Mouse (Mus musculus): Measurements from ENCODE around the gene Itgal. TPM values are rescaled to one million over a fixed set of nuclear protein-coding genes. Genes with fewer than 3 reads are reported as not detected.
"Not testable (repeated sequence)": the region's sequence is repeated elsewhere in the genome, so short reads cannot be mapped to it uniquely, and the experiment has no call there.

Gene Itgal
- polyA plus RNA-seq, 1 experiment: 9.9 TPM

DNA sequence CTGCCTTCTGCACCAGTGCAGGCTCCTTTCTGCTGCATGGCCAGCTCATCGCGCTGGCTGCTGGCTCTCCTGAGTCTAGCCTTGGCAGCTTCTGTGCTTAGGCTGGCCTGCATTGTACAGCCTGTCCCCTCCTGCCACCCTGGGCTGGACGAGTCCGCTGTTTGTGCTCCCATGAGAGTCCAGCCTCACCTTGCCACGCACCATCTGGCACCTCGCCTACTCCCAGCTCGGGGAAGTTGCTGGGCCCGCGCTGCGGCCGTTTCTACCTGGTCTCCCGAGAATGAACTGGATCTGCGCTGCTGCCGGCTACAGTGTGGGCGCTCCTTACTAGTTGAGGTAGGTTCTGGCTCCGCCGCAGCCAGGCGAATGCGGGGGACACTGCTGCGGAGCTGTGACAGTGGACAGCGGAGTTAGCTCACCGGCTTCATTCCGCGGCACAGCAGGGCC, 67.4 kb downstream of the Itgal start:
- DNase-seq (ENCODE audit: low read depth, low spot score): no peak

DNA sequence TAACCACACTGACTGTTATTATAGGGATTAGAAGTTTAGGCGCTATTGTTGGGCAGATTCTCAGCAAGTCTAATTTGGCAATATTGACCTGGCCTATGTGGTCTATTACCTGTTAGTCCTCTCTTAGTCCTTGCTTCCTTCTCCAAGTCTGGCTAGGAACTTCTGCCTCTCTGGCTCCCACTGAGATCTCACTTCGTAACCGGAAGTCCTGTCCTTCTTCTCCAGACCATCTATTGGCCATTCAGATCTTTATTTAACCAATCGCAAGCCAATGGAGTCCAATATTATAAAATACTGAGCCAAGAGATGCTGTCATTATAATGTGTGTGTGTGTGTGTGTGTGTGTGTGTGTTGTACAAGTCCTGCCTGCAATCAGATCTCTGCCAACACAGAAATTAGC, 68.1 kb downstream of the Itgal start:
- WGBS: 63% methylated on average over 4 of the region's 4 CpGs
- no peak for DNase-seq (ENCODE audit: low read depth, low spot score)

More for the DNA sequence above, 67.4 kb downstream of the Itgal start:
- WGBS: 20% methylated on average over 24 of the region's 24 CpGs

DNA sequence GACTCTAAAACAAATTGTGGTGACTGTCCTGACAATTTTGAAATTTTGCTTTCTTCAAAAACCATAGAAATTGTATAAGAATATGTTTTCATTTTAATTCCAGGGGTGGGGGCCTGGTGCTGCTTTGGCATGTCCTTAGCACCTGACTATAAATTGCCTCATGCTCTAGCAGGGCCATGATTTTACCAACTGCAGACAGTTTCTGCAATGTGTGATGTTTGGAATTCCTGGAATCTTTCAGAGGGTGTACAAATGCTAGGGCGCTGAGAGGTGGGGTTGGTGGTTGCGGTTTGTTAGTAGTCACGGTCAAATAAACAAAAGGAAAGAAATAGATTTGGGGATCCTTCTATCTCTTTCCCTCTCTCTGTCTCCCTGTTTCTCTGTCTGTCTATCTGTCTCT, 70.2 kb downstream of the Itgal start:
- WGBS: 85% methylated on average over 3 of the region's 3 CpGs
- DNase-seq (ENCODE audit: low read depth, low spot score): no peak

DNA sequence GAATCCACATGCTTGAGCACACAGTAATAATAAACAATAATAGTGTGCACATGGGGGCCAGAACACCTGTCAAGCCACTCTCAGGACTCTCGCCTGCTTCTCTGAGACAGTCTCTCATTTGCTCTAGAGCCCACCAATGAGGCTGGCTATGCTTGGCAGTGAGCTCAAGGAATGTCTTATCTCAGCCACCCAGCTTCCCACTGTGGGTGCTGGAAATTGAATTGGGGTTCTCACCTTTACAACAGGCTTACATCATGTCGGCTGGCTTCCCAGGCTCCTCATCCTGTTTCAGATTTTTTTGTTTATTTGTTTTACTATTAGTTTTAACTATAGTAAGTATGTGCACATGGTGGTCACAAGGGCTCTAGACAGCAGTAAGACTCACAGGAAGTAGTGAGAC, 75.2 kb downstream of the Itgal start:
- 77% methylated on average over 2 of the region's 2 CpGs for WGBS
- no peak for DNase-seq (ENCODE audit: low read depth, low spot score)

DNA sequence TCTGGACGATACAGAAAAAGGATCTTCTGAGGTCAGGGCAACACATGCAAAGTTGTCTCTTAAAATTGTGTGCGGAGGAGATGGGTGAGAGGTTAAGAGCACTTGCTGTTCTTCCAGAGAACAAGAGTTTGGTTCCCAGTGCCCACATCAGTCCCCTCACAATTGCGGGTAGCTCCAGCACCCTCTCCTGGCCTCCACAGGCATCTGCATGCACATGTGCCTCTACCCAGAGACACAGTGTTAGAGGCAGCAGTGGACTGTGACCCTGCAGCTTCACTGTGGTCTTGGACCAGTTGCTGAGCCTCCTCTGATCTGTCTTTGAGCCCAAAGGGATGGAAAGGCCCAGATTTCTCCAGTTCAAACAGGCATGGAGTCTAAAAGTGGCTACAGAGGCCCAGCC, 75.8 kb downstream of the Itgal start:
- WGBS: 91% methylated on average over 3 of the region's 3 CpGs

DNA sequence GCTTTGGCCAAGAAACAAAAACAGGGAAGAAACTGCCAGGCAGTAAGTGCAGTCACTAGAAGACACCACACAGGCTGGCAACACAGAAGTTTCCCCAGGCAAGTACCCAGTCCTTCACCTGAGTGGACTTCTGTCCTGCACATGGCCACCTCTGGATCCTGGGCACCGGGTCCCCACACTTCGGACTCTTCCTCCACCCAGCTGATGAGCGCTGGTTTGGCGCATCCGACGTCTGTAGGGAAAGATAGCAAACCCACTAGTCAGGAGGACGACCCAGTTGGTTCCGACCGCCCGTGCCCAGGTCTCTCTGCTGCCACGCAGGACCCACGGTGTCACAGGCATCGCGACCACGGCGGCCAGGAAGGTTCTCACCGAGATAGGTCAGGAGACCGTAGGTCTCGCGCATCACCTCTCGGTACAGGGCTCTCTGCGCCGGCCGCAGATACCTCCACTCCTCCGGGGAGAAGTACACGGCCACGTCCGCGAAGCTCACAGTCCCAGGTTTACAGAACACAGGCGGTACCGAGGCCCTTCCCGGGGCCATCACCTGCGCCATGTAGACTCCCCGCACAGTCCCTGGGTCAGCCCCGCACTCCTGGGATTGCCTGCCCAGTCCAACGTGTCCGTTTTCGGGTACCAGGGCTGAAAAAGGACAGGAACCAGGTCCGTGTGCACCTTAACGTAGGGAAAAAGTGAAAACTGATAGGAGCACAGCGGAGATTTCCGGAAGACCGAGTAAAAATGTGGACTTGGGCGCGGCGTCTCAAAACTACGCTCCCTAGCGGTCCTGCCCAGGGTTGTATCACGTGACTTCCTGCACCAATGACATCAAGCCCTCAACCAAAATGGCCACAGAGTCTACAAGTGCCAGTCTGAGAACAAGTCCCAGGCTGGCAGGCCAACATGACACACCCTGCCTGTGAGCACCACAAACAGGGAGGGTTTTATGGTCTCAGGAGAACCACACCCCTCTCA, 79.5 kb downstream of the Itgal start, which contains the start of gene Zfp747:
Gene Zfp747 (minus strand): TSS at position 780 of the 975 bp plus-strand sequence.
- peak; percentile 98 for DNase-seq (ENCODE audit: low read depth, low spot score)
- under 1% methylated on average over 49 of the region's 49 CpGs for WGBS

More for the DNA sequence above, 75.8 kb downstream of the Itgal start:
- not testable (repeated sequence) for DNase-seq (ENCODE audit: low read depth, low spot score)

DNA sequence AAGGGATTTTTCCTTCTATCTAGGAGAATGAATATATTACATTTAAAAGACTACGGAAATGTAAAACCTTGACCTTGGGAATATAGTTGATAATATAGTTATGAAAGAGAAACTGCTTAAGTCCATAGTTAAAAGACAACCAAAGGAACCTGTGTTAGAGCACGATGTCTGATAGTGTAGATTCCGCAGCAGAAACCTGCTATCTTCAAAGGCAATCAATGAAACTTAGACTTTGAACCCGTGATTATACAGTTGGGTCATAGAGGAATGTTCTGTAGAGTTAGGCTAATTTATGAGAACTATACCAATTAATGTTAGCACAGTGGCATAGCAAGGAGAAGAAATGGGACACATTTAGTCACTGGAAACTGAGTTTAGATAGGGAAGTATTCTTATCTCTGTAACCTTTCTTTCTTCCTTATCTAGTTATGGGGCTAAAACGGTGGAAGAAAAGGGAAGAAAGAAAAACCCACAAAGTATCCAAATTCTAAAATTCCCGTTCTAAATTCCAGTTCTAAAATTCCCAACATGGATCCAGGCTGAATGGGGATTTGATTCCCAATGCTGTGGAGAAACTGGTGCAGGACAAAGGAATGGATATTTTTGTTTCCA, 82.4 kb downstream of the Itgal start:
- WGBS: 26% methylated on average over 6 of the region's 6 CpGs
- DNase-seq (ENCODE audit: low read depth, low spot score): no peak

Other genes with a start within 250 kb of the Itgal start
- gene Zg16, start 208.9 kb upstream of the Itgal start, polyA plus RNA-seq (2012; rRNA removed): 7,033 and 9,267 TPM in 2 replicates
- 12.4 and 16.5 TPM in 2 replicates for gene AI467606, start 204.9 kb upstream of the Itgal start, polyA plus RNA-seq (2012; rRNA removed)
- 1.5 TPM in 2 replicates for gene Qprt, start 174.0 kb upstream of the Itgal start, polyA plus RNA-seq (2012; rRNA removed)
- gene Spn, start 158.4 kb upstream of the Itgal start, polyA plus RNA-seq (2012; rRNA removed): 3.7 and 5.7 TPM in 2 replicates
- 25.1 and 28.6 TPM in 2 replicates for gene Cd2bp2, start 100.2 kb upstream of the Itgal start, polyA plus RNA-seq (2012; rRNA removed)
- 30.0 and 34.2 TPM in 2 replicates for gene Tbc1d10b, start 87.8 kb upstream of the Itgal start, polyA plus RNA-seq (2012; rRNA removed)
- gene Mylpf, start 87.4 kb upstream of the Itgal start, polyA plus RNA-seq (2012; rRNA removed): 2.5 and 4.1 TPM in 2 replicates
- gene Zfp553, start 63.2 kb upstream of the Itgal start, polyA plus RNA-seq (2012; rRNA removed): 5.7 and 7.9 TPM in 2 replicates
- 32.4 and 34.6 TPM in 2 replicates for gene Sept1, start 63.1 kb upstream of the Itgal start, polyA plus RNA-seq (2012; rRNA removed)
- gene Zfp771, start 52.0 kb upstream of the Itgal start, polyA plus RNA-seq (2012; rRNA removed): 25.7 and 34.0 TPM in 2 replicates
- 79.9 and 80.9 TPM in 2 replicates for gene Dctpp1, start 35.6 kb upstream of the Itgal start, polyA plus RNA-seq (2012; rRNA removed)
- gene Sephs2, start 22.2 kb upstream of the Itgal start, polyA plus RNA-seq (2012; rRNA removed): 58.1 and 85.1 TPM in 2 replicates
- 19.4 and 28.2 TPM in 2 replicates for gene Zfp768, start 49.3 kb downstream of the Itgal start, polyA plus RNA-seq (2012; rRNA removed)
- 15.0 and 35.0 TPM in 2 replicates for gene Zfp747, start 79.8 kb downstream of the Itgal start, polyA plus RNA-seq (2012; rRNA removed)
- gene 9130019O22Rik, start 90.9 kb downstream of the Itgal start, polyA plus RNA-seq (2012; rRNA removed): 6.2 and 9.3 TPM in 2 replicates
- 10.2 and 15.5 TPM in 2 replicates for gene E430018J23Rik, start 97.4 kb downstream of the Itgal start, polyA plus RNA-seq (2012; rRNA removed)
- 5.8 and 8.8 TPM in 2 replicates for gene Zfp764, start 110.6 kb downstream of the Itgal start, polyA plus RNA-seq (2012; rRNA removed)
- gene Zfp688, start 125.8 kb downstream of the Itgal start, polyA plus RNA-seq (2012; rRNA removed): 18.1 and 20.5 TPM in 2 replicates
- gene Zfp689, start 152.9 kb downstream of the Itgal start, polyA plus RNA-seq (2012; rRNA removed): 2.1 and 2.5 TPM in 2 replicates
- gene Prr14, start 163.4 kb downstream of the Itgal start, polyA plus RNA-seq (2012; rRNA removed): 59.8 and 93.6 TPM in 2 replicates
- gene Fbrs, start 182.9 kb downstream of the Itgal start, polyA plus RNA-seq (2012; rRNA removed): 21.0 and 26.6 TPM in 2 replicates
- 6.7 and 14.4 TPM in 2 replicates for gene Srcap, start 215.7 kb downstream of the Itgal start, polyA plus RNA-seq (2012; rRNA removed)
- gene Gm42715, start 223.3 kb downstream of the Itgal start, polyA plus RNA-seq (2012; rRNA removed): 12.6 and 14.7 TPM in 2 replicates